Comparison of ENCODE assay signal across 8 mouse cellular contexts in genomic region chr13:83603373-83604265, GRCm38 (mm10).
DNase-seq lines count a peak whose midpoint lies in the region; ATAC-seq lines count a peak whose summit lies in the region.

No protein-coding gene starts in this region.

- peaks cover 6 to 41% of the 10 kb centered on the region in 2 experiments for H3K4me1 ChIP-seq in heart, embryonic 14.5 days (ENCODE audit: control insufficient read depth in 2 of 2, insufficient read depth in 2 of 2, low read length in 2 of 2)
- H3K4me1 ChIP-seq in lung, embryonic 15.5 days: peaks cover 19% of the 10 kb centered on the region

- no peaks in the 10 kb centered on the region for H3K27me3 ChIP-seq in heart, embryonic 14.5 days (ENCODE audit: control insufficient read depth, insufficient read depth, low read length)
- no peaks in the 10 kb centered on the region for H3K27me3 ChIP-seq in lung, embryonic 15.5 days

- peak overlapping the region; percentile 45; the same call in 1 of the 2 replicates for H3K9ac ChIP-seq in heart, embryonic 14.5 days (ENCODE audit: low read length)
- H3K9ac ChIP-seq in lung, embryonic 15.5 days: no peak overlapping the region

- H3K36me3 ChIP-seq in heart, embryonic 14.5 days (ENCODE audit: control insufficient read depth, insufficient read depth, low read length): peaks cover 9% of the 10 kb centered on the region; the same call in 1 of the 2 replicates
- no peaks in the 10 kb centered on the region for H3K36me3 ChIP-seq in lung, embryonic 15.5 days

- WGBS in heart, embryonic 14.5 days: 7% methylated on average over 7 of the region's 7 CpGs
- 18% methylated on average over 7 of the region's 7 CpGs for WGBS in lung, embryonic 15.5 days

- peak; percentile 17 to 34 for DNase-seq in cerebellum, adult 18-20 months
- no peak for DNase-seq in cerebellum, adult 11-12 months
- peak; percentile 21 for DNase-seq in testis, postnatal 14 days (ENCODE audit: low spot score)
- no peak for DNase-seq in testis, postnatal 10 days (ENCODE audit: low spot score)
- no peak for DNase-seq in thymus, postnatal 10 days (ENCODE audit: low spot score in 2 of 2)

- peak overlapping the region; percentile 93 to 98 for H3K27ac ChIP-seq in heart, embryonic 14.5 days (replicated peaks in 1 of 2; ENCODE audit: control insufficient read depth in 1 of 2, insufficient read depth in 1 of 2, low read depth in 2 of 2, low read length in 2 of 2)
- peak overlapping the region; percentile 82 for H3K27ac ChIP-seq in lung, embryonic 15.5 days

- peak overlapping the region; percentile 34 for H3K4me2 ChIP-seq in heart, embryonic 14.5 days (ENCODE audit: low read length)
- no peak overlapping the region for H3K4me2 ChIP-seq in lung, embryonic 15.5 days

- no peaks in the 10 kb centered on the region for H3K9me3 ChIP-seq in heart, embryonic 14.5 days (ENCODE audit: control insufficient read depth, low read length)
- H3K9me3 ChIP-seq in lung, embryonic 15.5 days: no peaks in the 10 kb centered on the region

- peak; percentile 81; the same call in 1 of the 2 replicates for ATAC-seq in heart, embryonic 14.5 days (ENCODE audit: insufficient number of reproducible peaks, insufficient read depth, low FRiP score, low read depth)
- ATAC-seq in lung, embryonic 15.5 days (ENCODE audit: borderline replicate concordance, extremely low read depth, low FRiP score, low TSS enrichment): peak; percentile 87; the same call in 1 of the 2 replicates
- ATAC-seq in monocyte, adult 5-6 weeks (replicated peaks; ENCODE audit: insufficient number of reproducible peaks, low FRiP score, low TSS enrichment, poor library complexity, severe bottlenecking): no peak

- peak overlapping the region; percentile 8 to 16; a peak in 2 of 4 replicates for H3K4me3 ChIP-seq in heart, embryonic 14.5 days (ENCODE audit: control insufficient read depth in 1 of 2, insufficient read depth in 1 of 2, low read depth in 1 of 2, low read length in 2 of 2)
- H3K4me3 ChIP-seq in lung, embryonic 15.5 days: no peak overlapping the region

Comparison
In these comparisons a context has a peak if more than half of its experiments do, and no peak if none do; other contexts are left out.
1. DNase-seq: peak in cerebellum, adult 18-20 months (2 of 2) and testis, postnatal 14 days (single experiment); none in cerebellum, adult 11-12 months (single experiment), testis, postnatal 10 days (single experiment) and thymus, postnatal 10 days (0 of 2).